Mouse (Mus musculus): Measurements from ENCODE around the gene Prss21. TPM values are rescaled to one million over a fixed set of nuclear protein-coding genes. Genes with fewer than 3 reads are reported as not detected.
"Not testable (repeated sequence)": the region's sequence is repeated elsewhere in the genome, so short reads cannot be mapped to it uniquely, and the experiment has no call there.

Gene Prss21
- polyA plus RNA-seq, 1 experiment = not detected

- Histone ChIP-seq H3K4me3 (ENCODE audit: insufficient read depth, low read depth, low read length) (no peak overlapping the region), H3K27ac (ENCODE audit: insufficient read depth, low read depth, low read length) (no peak overlapping the region), H3K4me1 (ENCODE audit: control insufficient read depth, insufficient read depth, low read length) (no peaks in the 10 kb centered on the region)
- 29% methylated on average over 5 of the region's 5 CpGs for WGBS
- no peak for TF ChIP-seq CTCF (IDR thresholded peaks at IDR 0.05; ENCODE audit: insufficient read depth, low read depth, low read length)
- TF ChIP-seq POLR2A (IDR thresholded peaks at IDR 0.05; ENCODE audit: insufficient read depth, low read depth, low read length) = no peak
These were observed 14.6 kb upstream of the Prss21 start for GRCm38 (mm10) chr17:23853292-23853691.

DNA sequence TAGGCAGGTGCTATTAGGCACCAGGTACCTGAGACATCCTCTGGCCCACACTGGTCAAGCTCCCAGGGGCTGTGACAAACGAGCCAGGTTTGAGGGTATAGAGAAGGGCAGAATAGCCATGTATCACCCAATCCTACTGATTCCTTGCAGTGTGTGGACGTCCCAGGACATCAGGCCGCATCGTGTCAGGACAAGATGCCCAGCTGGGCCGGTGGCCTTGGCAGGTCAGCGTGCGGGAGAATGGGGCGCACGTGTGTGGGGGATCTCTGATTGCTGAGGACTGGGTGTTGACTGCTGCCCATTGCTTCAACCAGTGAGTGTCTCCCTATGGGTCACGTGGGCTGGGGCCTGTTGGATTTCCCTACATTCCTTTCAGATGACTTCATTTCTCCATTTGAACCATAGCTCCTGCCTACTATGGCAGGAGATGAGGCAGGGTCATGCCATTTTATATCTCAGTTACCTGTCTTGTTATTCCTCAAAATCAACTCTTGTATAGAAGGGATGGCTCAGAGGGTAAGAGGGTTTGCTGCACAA lies 13.6 kb upstream of the Prss21 start:
- TF ChIP-seq POLR2A (IDR thresholded peaks at IDR 0.05; ENCODE audit: insufficient read depth, low read depth, low read length) (no peak), CTCF (IDR thresholded peaks at IDR 0.05; ENCODE audit: insufficient read depth, low read depth, low read length) (no peak)
- Histone ChIP-seq H3K4me3 (ENCODE audit: insufficient read depth, low read depth, low read length) (no peak overlapping the region), H3K4me1 (ENCODE audit: control insufficient read depth, insufficient read depth, low read length) (no peaks in the 10 kb centered on the region), H3K27ac (ENCODE audit: insufficient read depth, low read depth, low read length) (no peak overlapping the region)
- WGBS = 90% methylated on average over 10 of the region's 10 CpGs

DNA sequence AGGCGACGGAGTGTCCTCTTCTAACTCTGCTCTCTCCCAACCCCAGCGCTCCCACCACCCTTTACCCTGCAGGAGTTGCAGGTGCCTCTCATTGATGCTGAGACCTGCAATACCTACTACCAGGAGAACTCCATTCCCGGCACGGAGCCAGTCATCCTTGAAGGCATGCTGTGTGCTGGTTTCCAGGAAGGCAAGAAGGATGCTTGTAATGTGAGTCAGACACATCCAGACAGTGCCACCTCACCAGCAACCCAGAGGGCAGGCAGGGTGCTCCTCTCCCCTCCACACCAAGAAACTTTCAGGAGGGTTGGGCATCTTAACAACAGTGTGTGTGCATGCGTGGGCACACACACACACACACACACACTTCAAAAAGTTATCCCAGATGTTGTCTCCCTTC lies 10.7 kb upstream of the Prss21 start:
- WGBS = 90% methylated on average over 6 of the region's 6 CpGs
- TF ChIP-seq POLR2A (IDR thresholded peaks at IDR 0.05; ENCODE audit: insufficient read depth, low read depth, low read length) (no peak), CTCF (IDR thresholded peaks at IDR 0.05; ENCODE audit: insufficient read depth, low read depth, low read length) (no peak)

GRCm38 (mm10) chr17:23857913-23858312 lies 9.9 kb upstream of the Prss21 start:
- WGBS = 86% methylated on average over 2 of the region's 2 CpGs
- no peak for TF ChIP-seq POLR2A (IDR thresholded peaks at IDR 0.05; ENCODE audit: insufficient read depth, low read depth, low read length)
- no peak for TF ChIP-seq CTCF (IDR thresholded peaks at IDR 0.05; ENCODE audit: insufficient read depth, low read depth, low read length)
- H3K4me1 ChIP-seq (ENCODE audit: control insufficient read depth, insufficient read depth, low read length) = no peaks in the 10 kb centered on the region
- H3K27ac ChIP-seq (ENCODE audit: insufficient read depth, low read depth, low read length) = no peak overlapping the region
- H3K4me3 ChIP-seq (ENCODE audit: insufficient read depth, low read depth, low read length) = no peak overlapping the region

More for the DNA sequence above, 10.7 kb upstream of the Prss21 start:
- Histone ChIP-seq H3K27ac (ENCODE audit: insufficient read depth, low read depth, low read length) (no peak overlapping the region), H3K4me3 (ENCODE audit: insufficient read depth, low read depth, low read length) (no peak overlapping the region), H3K4me1 (ENCODE audit: control insufficient read depth, insufficient read depth, low read length) (no peaks in the 10 kb centered on the region)

GRCm38 (mm10) chr17:23862926-23863325 lies 4.9 kb upstream of the Prss21 start:
- H3K4me1 ChIP-seq (ENCODE audit: control insufficient read depth, insufficient read depth, low read length) = no peaks in the 10 kb centered on the region
- TF ChIP-seq POLR2A (IDR thresholded peaks at IDR 0.05; ENCODE audit: insufficient read depth, low read depth, low read length) (no peak), CTCF (IDR thresholded peaks at IDR 0.05; ENCODE audit: insufficient read depth, low read depth, low read length) (no peak)
- H3K4me3 ChIP-seq (ENCODE audit: insufficient read depth, low read depth, low read length) = no peak overlapping the region
- no peak overlapping the region for H3K27ac ChIP-seq (ENCODE audit: insufficient read depth, low read depth, low read length)
- WGBS = 78% methylated on average over 4 of the region's 4 CpGs

GRCm38 (mm10) chr17:23868513-23868912 lies 657 bp downstream of the Prss21 start:
- Histone ChIP-seq H3K4me1 (ENCODE audit: control insufficient read depth, insufficient read depth, low read length) (no peaks in the 10 kb centered on the region), H3K4me3 (ENCODE audit: insufficient read depth, low read depth, low read length) (no peak overlapping the region), H3K27ac (ENCODE audit: insufficient read depth, low read depth, low read length) (no peak overlapping the region)
- TF ChIP-seq CTCF (IDR thresholded peaks at IDR 0.05; ENCODE audit: insufficient read depth, low read depth, low read length) = no peak
- WGBS = 90% methylated on average over 11 of the region's 11 CpGs

GRCm38 (mm10) chr17:23873884-23874856 lies 6.3 kb downstream of the Prss21 start:
- Histone ChIP-seq H3K4me1 (ENCODE audit: control insufficient read depth, insufficient read depth, low read length) (peaks cover 4% of the 10 kb centered on the region), H3K4me3 (ENCODE audit: insufficient read depth, low read depth, low read length) (no peak overlapping the region), H3K27ac (ENCODE audit: insufficient read depth, low read depth, low read length) (no peak overlapping the region)
- TF ChIP-seq POLR2A (IDR thresholded peaks at IDR 0.05; ENCODE audit: insufficient read depth, low read depth, low read length) = no peak
- TF ChIP-seq CTCF (IDR thresholded peaks at IDR 0.05; ENCODE audit: insufficient read depth, low read depth, low read length) = no peak
- 38% methylated on average over 8 of the region's 8 CpGs for WGBS

DNA sequence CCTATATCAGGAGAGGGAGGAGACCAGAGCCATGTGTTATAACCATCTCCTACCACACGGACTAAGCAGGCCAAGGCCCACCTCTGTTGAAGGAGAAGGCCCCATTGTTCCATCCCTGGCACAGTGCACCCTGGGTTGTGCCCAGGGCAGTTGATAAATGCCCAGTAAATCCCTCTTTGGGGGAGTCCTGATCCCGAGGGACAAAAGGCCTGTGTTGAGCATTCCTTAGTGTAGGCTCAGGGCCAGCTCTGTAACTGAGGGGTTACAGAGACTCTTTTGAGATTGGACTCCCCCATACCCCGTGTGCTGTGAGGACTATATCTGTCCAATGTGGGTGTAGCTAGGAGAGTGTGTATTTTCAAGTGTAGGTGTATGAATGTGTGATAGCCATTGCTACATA lies 8.9 kb downstream of the Prss21 start:
- peaks cover 4% of the 10 kb centered on the region for H3K4me1 ChIP-seq (ENCODE audit: control insufficient read depth, insufficient read depth, low read length)
- no peak overlapping the region for H3K4me3 ChIP-seq (ENCODE audit: insufficient read depth, low read depth, low read length)
- no peak overlapping the region for H3K27ac ChIP-seq (ENCODE audit: insufficient read depth, low read depth, low read length)
- TF ChIP-seq POLR2A (IDR thresholded peaks at IDR 0.05; ENCODE audit: insufficient read depth, low read depth, low read length) = no peak
- no peak for TF ChIP-seq CTCF (IDR thresholded peaks at IDR 0.05; ENCODE audit: insufficient read depth, low read depth, low read length)
- 22% methylated on average over 3 of the region's 3 CpGs for whole genome bisulfite sequencing

GRCm38 (mm10) chr17:23877166-23877565 lies 9.3 kb downstream of the Prss21 start:
- Histone ChIP-seq H3K4me3 (ENCODE audit: insufficient read depth, low read depth, low read length) (no peak overlapping the region), H3K4me1 (ENCODE audit: control insufficient read depth, insufficient read depth, low read length) (peaks cover 4% of the 10 kb centered on the region), H3K27ac (ENCODE audit: insufficient read depth, low read depth, low read length) (no peak overlapping the region)
- WGBS = 61% methylated on average over 2 of the region's 2 CpGs
- TF ChIP-seq CTCF (IDR thresholded peaks at IDR 0.05; ENCODE audit: insufficient read depth, low read depth, low read length) (no peak), POLR2A (IDR thresholded peaks at IDR 0.05; ENCODE audit: insufficient read depth, low read depth, low read length) (no peak)

DNA sequence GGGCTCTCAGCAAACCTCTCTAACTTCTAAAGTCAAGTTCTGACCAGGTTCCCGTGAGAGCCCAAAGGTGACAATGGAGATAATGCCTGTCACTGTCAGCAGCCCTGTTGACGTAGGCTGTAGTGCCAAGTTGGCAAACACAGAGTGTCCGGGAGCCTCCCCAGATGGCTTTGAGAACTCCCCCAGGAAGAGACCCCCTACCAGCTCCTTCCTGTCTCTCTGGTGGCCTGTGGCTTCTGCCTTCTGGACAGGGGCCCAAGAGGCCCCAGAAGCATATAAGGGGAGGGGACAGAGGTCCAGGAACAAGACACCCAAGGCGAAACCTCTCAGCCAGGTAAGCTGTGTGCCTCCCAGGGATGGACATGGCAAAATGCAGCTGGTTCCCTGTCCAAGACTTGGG lies 12.7 kb downstream of the Prss21 start, which contains the start of the genes Dcpp1 and Dcpp2:
Gene Dcpp1, plus strand, starts transcription at position 301 of the 400 bp plus-strand sequence.
Gene Dcpp2, plus strand, starts transcription at position 305 of the 400 bp plus-strand sequence.
- H3K27ac ChIP-seq (ENCODE audit: insufficient read depth, low read depth, low read length); H3K4me3 ChIP-seq (ENCODE audit: insufficient read depth, low read depth, low read length); H3K4me1 ChIP-seq (ENCODE audit: control insufficient read depth, insufficient read depth, low read length): not testable (repeated sequence)
- WGBS = 72% methylated on average over 4 of the region's 4 CpGs

DNA sequence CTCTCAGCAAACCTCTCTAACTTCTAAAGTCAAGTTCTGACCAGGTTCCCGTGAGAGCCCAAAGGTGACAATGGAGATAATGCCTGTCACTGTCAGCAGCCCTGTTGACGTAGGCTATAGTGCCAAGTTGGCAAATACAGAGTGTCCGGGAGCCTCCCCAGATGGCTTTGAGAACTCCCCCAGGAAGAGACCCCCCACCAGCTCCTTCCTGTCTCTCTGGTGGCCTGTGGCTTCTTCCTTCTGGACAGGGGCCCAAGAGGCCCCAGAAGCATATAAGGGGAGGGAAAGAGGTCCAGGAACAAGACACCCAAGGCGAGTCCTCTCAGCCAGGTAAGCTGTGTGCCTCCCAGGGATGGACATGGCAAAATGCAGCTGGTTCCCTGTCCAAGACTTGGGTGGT lies 49.3 kb downstream of the Prss21 start, which contains the start of gene Dcpp3:
Gene Dcpp3, plus strand, starts transcription at position 301 of the 400 bp plus-strand sequence.
- not testable (repeated sequence) for H3K27ac ChIP-seq (ENCODE audit: insufficient read depth, low read depth, low read length); H3K4me1 ChIP-seq (ENCODE audit: control insufficient read depth, insufficient read depth, low read length); H3K4me3 ChIP-seq (ENCODE audit: insufficient read depth, low read depth, low read length)
- WGBS = 84% methylated on average over 4 of the region's 4 CpGs

All from olfactory bulb, adult 2 months (tissue).